Mouse (Mus musculus): ENCODE measurements around the gene Gnas.

- no peak for TF ChIP-seq POLR2A (IDR thresholded peaks at IDR 0.05; ENCODE audit: borderline replicate concordance, extremely low read depth, insufficient read depth, insufficient read length, poor library complexity, severe bottlenecking)
- TF ChIP-seq CTCF (IDR thresholded peaks at IDR 0.05; ENCODE audit: borderline replicate concordance, extremely low read depth, insufficient read depth, insufficient read length), result no peak
These were observed 46.6 kb downstream of the Gnas start for GRCm38 (mm10) chr2:174330616-174331191.
